Mouse (Mus musculus): ENCODE measurements at regions not wholly inside any gene's neighbourhood (a gene's known extent, or its start where the extent isn't known, plus 50 kb on each side); places are given as distances from the start of the nearest gene placed in this dataset.

GRCm38 (mm10) chr8:92071305-92072253, 269.7 kb upstream of the Irx3 start:
- no peak overlapping the region for H3ac ChIP-seq (ENCODE audit: control insufficient read depth, insufficient read length, low read depth)
- no peaks in the 10 kb centered on the region for H3K79me2 ChIP-seq (ENCODE audit: control insufficient read depth, insufficient read depth)
- no peaks in the 10 kb centered on the region for H3K36me3 ChIP-seq (ENCODE audit: control insufficient read depth, insufficient read depth)
- no peak overlapping the region for H3K4me3 ChIP-seq (ENCODE audit: insufficient read depth, poor library complexity, severe bottlenecking)
- no peak for TF ChIP-seq MAX (IDR thresholded peaks at IDR 0.05)
- TF ChIP-seq USF1 (IDR thresholded peaks at IDR 0.05; ENCODE audit: low read depth): no peak
- TF ChIP-seq CEBPB (IDR thresholded peaks at IDR 0.05; ENCODE audit: low read depth): no peak
- no peak for TF ChIP-seq MYOG (IDR thresholded peaks at IDR 0.05; ENCODE audit: control insufficient read depth, extremely low read depth, insufficient read length)
- no peak for TF ChIP-seq FOSL1 (IDR thresholded peaks at IDR 0.05; ENCODE audit: insufficient read depth, low read length, poor library complexity, severe bottlenecking)
- TF ChIP-seq CTCF (IDR thresholded peaks at IDR 0.05; ENCODE audit: control insufficient read depth, insufficient read depth, insufficient read length): no peak
- TF ChIP-seq MYOD1 (IDR thresholded peaks at IDR 0.05; ENCODE audit: control insufficient read depth, insufficient read length, low read depth): no peak
- no peaks in the 10 kb centered on the region for H3K27me3 ChIP-seq (ENCODE audit: control insufficient read depth, insufficient read depth, insufficient read length)
- no peaks in the 10 kb centered on the region for H3K79me3 ChIP-seq (ENCODE audit: low read depth)

- Histone ChIP-seq H3K79me3 (ENCODE audit: low read depth) (no peaks in the 10 kb centered on the region), H3K27me3 (ENCODE audit: control insufficient read depth, insufficient read depth, insufficient read length) (no peaks in the 10 kb centered on the region), H3K36me3 (ENCODE audit: control insufficient read depth, insufficient read depth) (no peaks in the 10 kb centered on the region), H3K4me3 (ENCODE audit: insufficient read depth, poor library complexity, severe bottlenecking) (no peak overlapping the region), H3ac (ENCODE audit: control insufficient read depth, insufficient read length, low read depth) (no peak overlapping the region), H3K79me2 (ENCODE audit: control insufficient read depth, insufficient read depth) (no peaks in the 10 kb centered on the region)
- no peak for TF ChIP-seq USF1 (IDR thresholded peaks at IDR 0.05; ENCODE audit: low read depth)
- no peak for TF ChIP-seq CEBPB (IDR thresholded peaks at IDR 0.05; ENCODE audit: low read depth)
- no peak for TF ChIP-seq MYOG (IDR thresholded peaks at IDR 0.05; ENCODE audit: control insufficient read depth, extremely low read depth, insufficient read length)
- no peak for TF ChIP-seq MYOD1 (IDR thresholded peaks at IDR 0.05; ENCODE audit: control insufficient read depth, insufficient read length, low read depth)
- TF ChIP-seq MAX (IDR thresholded peaks at IDR 0.05): no peak
- no peak for TF ChIP-seq CTCF (IDR thresholded peaks at IDR 0.05; ENCODE audit: control insufficient read depth, insufficient read depth, insufficient read length)
These were observed 268.8 kb upstream of the Irx3 start for GRCm38 (mm10) chr8:92070704-92071103.

- H3K27me3 ChIP-seq (ENCODE audit: control insufficient read depth, insufficient read depth, insufficient read length): no peaks in the 10 kb centered on the region
- no peak overlapping the region for H3ac ChIP-seq (ENCODE audit: control insufficient read depth, insufficient read length, low read depth)
- H3K79me2 ChIP-seq (ENCODE audit: control insufficient read depth, insufficient read depth): no peaks in the 10 kb centered on the region
- TF ChIP-seq CEBPB (IDR thresholded peaks at IDR 0.05; ENCODE audit: low read depth) (no peak), FOSL1 (IDR thresholded peaks at IDR 0.05; ENCODE audit: insufficient read depth, low read length, poor library complexity, severe bottlenecking) (no peak), MYOD1 (IDR thresholded peaks at IDR 0.05; ENCODE audit: control insufficient read depth, insufficient read length, low read depth) (no peak), MYOG (IDR thresholded peaks at IDR 0.05; ENCODE audit: control insufficient read depth, extremely low read depth, insufficient read length) (no peak), MAX (IDR thresholded peaks at IDR 0.05) (no peak), CTCF (IDR thresholded peaks at IDR 0.05; ENCODE audit: control insufficient read depth, insufficient read depth, insufficient read length) (no peak), USF1 (IDR thresholded peaks at IDR 0.05; ENCODE audit: low read depth) (no peak)
- no peak overlapping the region for H3K4me3 ChIP-seq (ENCODE audit: insufficient read depth, poor library complexity, severe bottlenecking)
- no peaks in the 10 kb centered on the region for H3K79me3 ChIP-seq (ENCODE audit: low read depth)
- H3K36me3 ChIP-seq (ENCODE audit: control insufficient read depth, insufficient read depth): no peaks in the 10 kb centered on the region
These were observed 264.6 kb upstream of the Irx3 start for GRCm38 (mm10) chr8:92066435-92066834.

GRCm38 (mm10) chr8:92065554-92066239, 263.8 kb upstream of the Irx3 start:
- Histone ChIP-seq H3K79me3 (ENCODE audit: low read depth) (no peaks in the 10 kb centered on the region), H3K27me3 (ENCODE audit: control insufficient read depth, insufficient read depth, insufficient read length) (no peaks in the 10 kb centered on the region), H3K79me2 (ENCODE audit: control insufficient read depth, insufficient read depth) (no peaks in the 10 kb centered on the region), H3ac (ENCODE audit: control insufficient read depth, insufficient read length, low read depth) (no peak overlapping the region), H3K4me3 (ENCODE audit: insufficient read depth, poor library complexity, severe bottlenecking) (no peak overlapping the region), H3K36me3 (ENCODE audit: control insufficient read depth, insufficient read depth) (no peaks in the 10 kb centered on the region)
- TF ChIP-seq CTCF (IDR thresholded peaks at IDR 0.05; ENCODE audit: control insufficient read depth, insufficient read depth, insufficient read length): no peak
- TF ChIP-seq CEBPB (IDR thresholded peaks at IDR 0.05; ENCODE audit: low read depth): no peak
- no peak for TF ChIP-seq USF1 (IDR thresholded peaks at IDR 0.05; ENCODE audit: low read depth)
- no peak for TF ChIP-seq MAX (IDR thresholded peaks at IDR 0.05)

- Histone ChIP-seq H3K27me3 (ENCODE audit: control insufficient read depth, insufficient read depth, insufficient read length) (no peaks in the 10 kb centered on the region), H3ac (ENCODE audit: control insufficient read depth, insufficient read length, low read depth) (no peak overlapping the region), H3K79me3 (ENCODE audit: low read depth) (no peaks in the 10 kb centered on the region), H3K79me2 (ENCODE audit: control insufficient read depth, insufficient read depth) (no peaks in the 10 kb centered on the region), H3K4me3 (ENCODE audit: insufficient read depth, poor library complexity, severe bottlenecking) (no peak overlapping the region), H3K36me3 (ENCODE audit: control insufficient read depth, insufficient read depth) (no peaks in the 10 kb centered on the region)
- TF ChIP-seq CEBPB (IDR thresholded peaks at IDR 0.05; ENCODE audit: low read depth): no peak
- no peak for TF ChIP-seq MAX (IDR thresholded peaks at IDR 0.05)
- TF ChIP-seq CTCF (IDR thresholded peaks at IDR 0.05; ENCODE audit: control insufficient read depth, insufficient read depth, insufficient read length): no peak
- TF ChIP-seq FOSL1 (IDR thresholded peaks at IDR 0.05; ENCODE audit: insufficient read depth, low read length, poor library complexity, severe bottlenecking): no peak
- no peak for TF ChIP-seq MYOG (IDR thresholded peaks at IDR 0.05; ENCODE audit: control insufficient read depth, extremely low read depth, insufficient read length)
- no peak for TF ChIP-seq USF1 (IDR thresholded peaks at IDR 0.05; ENCODE audit: low read depth)
- TF ChIP-seq MYOD1 (IDR thresholded peaks at IDR 0.05; ENCODE audit: control insufficient read depth, insufficient read length, low read depth): no peak
These were observed 263.1 kb upstream of the Irx3 start for GRCm38 (mm10) chr8:92064971-92065370.

All from C2C12 (cell line).